Mouse (Mus musculus): Measurements from ENCODE around the gene A130010J15Rik.
A peak's percentile ranks its signal among the peaks of the same experiment; 100 is the strongest.

A130010J15Rik gene

DNA sequence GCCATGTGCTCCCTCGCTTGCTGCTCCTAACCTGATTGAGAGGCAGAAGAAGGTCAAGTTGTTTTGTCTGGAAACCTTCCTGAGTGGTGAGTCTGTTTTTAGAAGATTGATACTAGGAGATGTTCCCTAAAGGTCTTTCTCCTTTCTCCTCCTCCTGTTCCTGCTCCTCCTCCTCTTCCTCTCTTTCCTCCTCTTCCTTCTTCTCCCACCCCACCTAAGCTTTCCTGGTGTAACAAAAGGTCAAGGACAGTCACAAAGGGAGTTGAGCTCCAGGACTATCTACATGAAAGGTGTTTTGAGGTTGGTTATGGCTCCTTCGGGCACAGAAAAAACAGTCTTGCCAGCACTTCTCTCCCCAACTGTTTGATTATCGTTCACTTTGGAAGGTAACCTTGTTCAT is at the start of gene A130010J15Rik:
Gene A130010J15Rik (plus strand): TSS at position 301 of the 400 bp plus-strand sequence.
- no peak for DNase-seq (ENCODE audit: low read depth)

DNA sequence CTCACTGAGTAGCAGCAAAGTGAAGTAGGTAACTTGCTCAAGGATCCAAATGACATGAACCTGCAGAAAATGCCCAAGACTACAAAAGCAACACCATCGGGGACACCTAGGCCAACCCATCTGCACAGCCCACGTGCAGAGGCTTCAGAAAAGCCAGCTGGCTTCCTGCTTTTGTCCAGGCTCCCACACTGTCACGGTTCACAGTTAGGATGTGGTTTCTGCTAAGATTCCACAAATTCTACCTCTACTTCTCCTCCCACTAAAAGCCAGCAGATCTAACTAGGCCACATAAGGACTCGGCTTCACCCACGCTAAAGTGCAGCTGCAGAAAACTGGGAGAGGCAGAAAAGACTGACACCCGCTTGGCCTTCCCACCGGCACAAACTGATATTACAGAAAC is 45.1 kb upstream of the A130010J15Rik start:
- DNase-seq (ENCODE audit: low read depth), result no peak

GRCm38 (mm10) chr1:193123290-193123689 is 44.6 kb upstream of the A130010J15Rik start:
- DNase-seq (ENCODE audit: low read depth), result no peak

DNA sequence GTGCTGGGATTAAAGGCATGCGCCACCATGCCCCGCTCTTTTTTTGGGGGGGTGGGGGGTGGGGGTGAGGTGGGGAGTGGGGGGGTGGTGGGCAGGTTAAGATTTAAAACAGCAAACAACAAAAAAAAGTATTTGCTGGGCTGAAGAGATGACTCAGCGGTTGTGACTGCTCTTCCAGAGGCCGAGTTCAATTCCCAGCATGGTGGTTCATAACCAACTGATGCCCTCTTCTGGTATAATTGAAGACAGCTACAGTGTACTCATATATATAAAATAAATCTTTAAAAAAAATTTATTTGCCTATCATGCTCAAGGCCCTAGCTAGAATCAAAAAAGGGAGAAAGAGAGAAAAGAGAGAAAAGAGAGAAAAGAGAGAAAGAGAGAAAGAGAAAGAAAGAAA is 42.0 kb upstream of the A130010J15Rik start:
- DNase-seq (ENCODE audit: low read depth), result no peak

DNA sequence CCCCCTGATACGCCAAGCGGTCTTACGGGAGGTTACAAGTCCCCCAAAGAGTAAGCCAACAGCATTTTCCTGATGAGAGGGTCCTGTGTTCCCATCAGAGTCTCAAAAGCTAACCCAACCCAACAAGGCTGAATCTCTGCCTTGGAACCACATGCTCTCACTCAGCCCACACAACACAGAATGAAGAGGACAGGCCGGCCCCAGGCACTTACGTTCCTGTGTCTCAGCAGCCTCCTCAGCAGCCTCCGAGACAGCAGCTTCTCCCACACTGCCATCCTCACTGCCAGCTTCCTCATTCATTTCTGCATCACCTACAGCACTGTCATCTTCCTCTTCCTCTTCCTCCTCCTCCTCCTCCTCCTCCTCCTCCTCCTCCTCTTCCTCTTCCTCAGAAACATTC is 39.8 kb upstream of the A130010J15Rik start:
- DNase-seq (ENCODE audit: low read depth), result no peak

DNA sequence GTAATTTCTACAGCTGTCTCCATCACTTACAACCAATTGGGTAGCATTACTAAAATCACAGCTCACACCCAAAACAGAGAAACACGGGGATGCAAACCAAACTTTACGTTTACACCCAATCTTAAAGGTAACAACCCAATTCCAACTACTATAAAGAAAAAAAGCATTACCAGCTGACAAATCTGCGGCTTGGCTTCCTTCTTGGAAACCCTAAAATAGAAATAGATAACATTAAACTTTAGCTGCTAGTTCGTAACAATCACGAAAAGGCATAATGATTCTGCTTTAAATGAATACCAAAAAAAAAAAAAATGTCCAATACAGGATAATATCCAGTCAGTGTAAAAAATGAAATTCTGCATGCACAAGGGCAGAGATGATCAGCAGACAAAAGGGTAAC is 38.5 kb upstream of the A130010J15Rik start:
- no peak for DNase-seq (ENCODE audit: low read depth)

DNA sequence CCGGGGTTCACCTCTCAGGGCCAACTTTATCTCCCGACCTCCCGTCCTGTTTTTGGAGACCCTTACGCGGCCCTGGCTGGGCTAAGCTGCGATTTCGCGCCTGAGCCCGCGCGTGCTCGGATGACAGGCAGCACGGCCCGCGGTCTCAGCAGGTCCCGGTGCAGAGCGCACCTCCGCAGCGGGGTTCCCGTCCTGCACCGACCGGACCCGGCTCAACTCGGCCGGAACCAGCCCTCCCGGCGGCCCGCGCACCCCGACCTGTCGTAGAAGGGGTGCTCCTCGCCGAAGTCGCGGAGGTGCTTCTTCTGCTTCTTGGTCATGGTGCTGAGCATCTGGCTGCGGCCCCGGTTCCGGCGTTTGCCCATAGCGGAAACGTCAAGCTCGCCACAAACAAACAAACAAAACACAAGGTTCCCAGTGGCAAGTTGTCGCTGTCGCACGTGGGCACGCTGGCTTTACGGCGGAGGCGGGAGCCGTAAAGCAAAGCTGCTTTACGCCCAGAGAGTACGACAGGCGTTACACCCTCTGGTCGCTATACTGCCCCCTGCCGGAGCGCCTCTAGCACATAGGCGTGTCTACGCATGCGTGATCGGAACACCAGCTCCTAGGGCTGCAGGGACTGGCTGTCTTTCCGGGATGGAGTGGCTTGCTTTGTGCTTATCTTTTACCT is 37.9 kb upstream of the A130010J15Rik start, which contains the start of gene Diexf:
Gene Diexf (minus strand): TSS at position 487 of the 670 bp plus-strand sequence.
- DNase-seq (ENCODE audit: low read depth), result peak; percentile 99

GRCm38 (mm10) chr1:193130456-193130825 is 37.4 kb upstream of the A130010J15Rik start:
- no peak for DNase-seq (ENCODE audit: low read depth)

DNA sequence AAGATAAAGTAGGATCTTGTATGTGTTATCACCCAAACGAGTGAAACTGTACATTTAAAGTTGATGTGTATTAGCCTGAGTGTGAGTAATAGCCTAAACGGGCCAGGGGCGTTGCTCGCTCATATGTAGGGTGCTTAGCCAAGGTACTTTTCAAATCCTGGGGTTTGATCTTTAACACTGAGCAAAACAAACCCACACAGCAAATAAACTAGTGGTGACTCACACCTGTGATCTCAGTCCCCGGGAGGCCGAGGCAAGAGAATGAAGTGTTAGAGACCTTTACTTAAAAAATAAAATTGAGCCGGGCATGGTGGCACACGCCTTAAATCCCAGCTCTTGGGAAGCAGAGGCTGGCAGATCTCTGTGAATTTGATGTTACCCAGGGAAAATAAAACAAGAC is 37.0 kb upstream of the A130010J15Rik start:
- no peak for DNase-seq (ENCODE audit: low read depth)

- DNase-seq (ENCODE audit: low read depth), result no peak
Observed at GRCm38 (mm10) chr1:193131311-193131948, 36.4 kb upstream of the A130010J15Rik start.

DNA sequence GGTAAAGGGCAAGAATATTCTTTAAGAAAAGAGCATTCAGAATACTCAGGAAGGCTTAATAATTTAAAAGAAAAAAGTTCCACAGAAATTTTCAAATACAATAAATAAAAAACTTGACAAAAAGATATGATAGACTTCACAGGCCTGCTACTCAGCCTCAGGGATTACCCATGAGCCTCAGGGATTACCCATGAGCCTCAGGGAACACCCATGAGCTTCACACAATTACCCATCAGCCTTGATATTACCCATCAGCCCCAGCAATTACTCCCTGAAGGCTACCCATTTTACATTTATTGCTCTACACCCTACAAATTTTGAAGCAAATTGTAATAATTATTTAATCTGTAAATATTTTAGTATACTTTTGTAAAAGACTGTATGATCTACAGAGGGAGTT is 35.5 kb upstream of the A130010J15Rik start:
- DNase-seq (ENCODE audit: low read depth), result no peak

- DNase-seq (ENCODE audit: low read depth), result peak; percentile 40
Observed at GRCm38 (mm10) chr1:193133726-193134125, 34.1 kb upstream of the A130010J15Rik start.

- no peak for DNase-seq (ENCODE audit: low read depth)
Observed at GRCm38 (mm10) chr1:193138087-193138486, 29.8 kb upstream of the A130010J15Rik start.

DNA sequence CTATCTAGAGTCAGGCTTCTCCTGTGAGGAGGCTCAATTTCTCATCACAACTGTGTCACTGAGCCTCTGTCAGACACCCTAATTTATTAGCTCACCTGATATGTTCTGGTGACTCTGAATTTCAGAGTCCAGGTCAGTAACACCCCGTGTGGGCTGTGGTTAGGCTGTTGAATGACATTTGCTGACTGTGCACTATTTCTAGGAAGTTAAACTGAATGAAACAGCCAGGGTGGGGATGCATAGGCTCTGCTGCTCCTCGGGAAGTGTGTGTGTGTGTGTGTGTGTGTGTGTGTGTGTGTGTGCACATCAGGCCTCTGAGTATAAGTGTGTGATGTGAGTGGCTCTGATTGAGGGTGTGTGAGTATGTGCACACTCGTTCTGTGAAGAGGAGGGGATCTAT is 29.2 kb upstream of the A130010J15Rik start:
- DNase-seq (ENCODE audit: low read depth), result no peak

DNA sequence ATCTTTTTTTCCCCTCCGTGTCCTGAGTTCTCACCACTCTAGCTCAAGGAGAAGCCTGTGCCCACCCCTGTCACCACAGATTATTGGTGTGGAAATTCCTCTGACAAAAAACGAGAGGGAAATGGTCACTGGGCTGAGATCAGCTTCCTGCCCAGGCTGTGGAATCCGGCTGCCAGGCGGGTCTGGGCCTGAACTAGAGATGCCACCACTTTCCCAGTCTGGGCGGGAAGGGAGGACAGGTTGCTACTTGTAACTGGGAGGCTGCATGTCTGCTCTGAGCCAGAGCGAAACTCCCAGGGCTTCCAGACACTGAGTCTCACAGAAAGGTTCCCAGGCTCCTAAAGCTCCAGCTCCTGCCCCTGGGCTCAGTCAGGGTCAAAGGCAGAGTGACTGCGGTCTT is 26.7 kb upstream of the A130010J15Rik start:
- DNase-seq (ENCODE audit: low read depth), result no peak

GRCm38 (mm10) chr1:193142517-193143062 is 25.3 kb upstream of the A130010J15Rik start:
- peak; percentile 31 for DNase-seq (ENCODE audit: low read depth)

GRCm38 (mm10) chr1:193144516-193144915 is 23.3 kb upstream of the A130010J15Rik start:
- no peak for DNase-seq (ENCODE audit: low read depth)

GRCm38 (mm10) chr1:193145101-193145500 is 22.7 kb upstream of the A130010J15Rik start:
- no peak for DNase-seq (ENCODE audit: low read depth)

DNA sequence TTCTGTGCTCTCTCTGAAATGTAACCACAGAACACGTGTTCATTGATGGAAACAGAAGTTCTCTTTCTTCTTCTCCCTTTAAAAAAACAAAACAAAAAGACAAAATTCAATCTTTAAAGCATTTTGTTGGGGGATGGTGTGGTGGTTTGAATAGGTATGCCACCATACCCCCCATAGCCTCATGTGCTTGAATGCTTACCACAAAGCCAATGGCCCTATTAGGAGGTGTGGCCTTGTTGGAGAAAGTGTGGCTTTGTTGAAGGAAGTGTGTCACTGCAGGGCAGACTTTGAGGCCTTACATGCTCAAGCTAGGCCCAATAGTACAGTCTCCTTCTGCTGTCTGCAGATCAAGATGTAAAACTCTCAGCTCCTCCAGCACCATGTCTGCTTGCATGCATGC is 21.4 kb upstream of the A130010J15Rik start:
- peak; percentile 58 for DNase-seq (ENCODE audit: low read depth)

- no peak for DNase-seq (ENCODE audit: low read depth)
Observed at GRCm38 (mm10) chr1:193149231-193149630, 18.6 kb upstream of the A130010J15Rik start.

DNA sequence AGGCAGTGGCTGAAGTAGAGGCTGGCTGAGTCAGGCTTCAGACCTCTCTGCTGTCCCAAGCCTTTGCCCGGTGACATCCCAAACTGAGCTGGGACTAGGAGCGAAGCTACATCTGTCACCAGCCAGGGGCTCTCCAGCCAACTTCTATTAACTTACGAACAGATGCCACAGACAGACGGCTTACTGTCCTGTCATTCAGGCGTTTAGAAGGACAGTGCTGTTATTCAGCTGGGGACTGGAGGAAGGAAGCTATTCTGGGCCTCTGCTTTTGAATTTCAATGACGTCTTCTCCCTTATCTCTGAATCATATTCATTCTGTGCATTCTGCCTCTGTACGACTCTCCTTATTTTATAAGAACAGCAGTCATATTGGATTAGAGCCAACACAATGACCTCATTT is 16.7 kb upstream of the A130010J15Rik start:
- no peak for DNase-seq (ENCODE audit: low read depth)

GRCm38 (mm10) chr1:193152872-193153271 is 15.0 kb upstream of the A130010J15Rik start, which contains the start of gene Irf6:
Irf6 (plus strand) TSS chr1:193153111.
- peak; percentile 75 for DNase-seq (ENCODE audit: low read depth)

- DNase-seq (ENCODE audit: low read depth), result no peak
Observed at GRCm38 (mm10) chr1:193153561-193153960, 14.3 kb upstream of the A130010J15Rik start.
